Mouse (Mus musculus) heart, adult 2 months (tissue): ENCODE data around the gene Cldn5. TPM values are rescaled to one million over a fixed set of nuclear protein-coding genes. Genes with fewer than 3 reads are reported as not detected.

Experiments
- DNase-seq, 2 experiments: peaks; one replicate each; pipeline ENCODE4 v3.0.0; 2021
- H3K27ac ChIP-seq: fragments of 200-600 bp; 2 replicates; pipeline ENCODE4 v1.8.1; 2022
- H3K27me3 ChIP-seq: fragments of 200-500 bp; 2 replicates; pipeline ENCODE4 v1.6.1; 2012; ENCODE audit warnings: mild to moderate bottlenecking, low read length, inconsistent platforms, mixed read lengths; ENCODE audit not compliant: control insufficient read depth, insufficient read depth
- H3K36me3 ChIP-seq: fragments of 200-500 bp; 2 replicates; pipeline ENCODE4 v1.6.1; 2012; ENCODE audit warnings: low read length, inconsistent platforms; ENCODE audit not compliant: control insufficient read depth, insufficient read depth
- H3K4me1 ChIP-seq: fragments of 200-500 bp; 2 replicates; pipeline ENCODE4 v1.6.1; 2011; ENCODE audit warnings: low read length; ENCODE audit not compliant: control insufficient read depth, insufficient read depth
- H3K4me3 ChIP-seq: fragments of 200-600 bp; 2 replicates; pipeline ENCODE4 v1.8.1; 2022
- H3K79me2 ChIP-seq: fragments of 200-500 bp; replicated peaks from 2 replicates; pipeline ENCODE4 v1.6.1; 2012; ENCODE audit warnings: mild to moderate bottlenecking, inconsistent platforms, low read length, moderate library complexity, mixed read lengths; ENCODE audit not compliant: control insufficient read depth, insufficient read depth
- H3K9ac ChIP-seq: fragments of 200-500 bp; 2 replicates; pipeline ENCODE4 v1.6.1; 2012; ENCODE audit warnings: low read depth, mild to moderate bottlenecking, control low read depth, inconsistent platforms, low read length, mixed read lengths
- CTCF ChIP-seq: fragments of 200-600 bp; IDR thresholded peaks from 2 replicates; pipeline ENCODE4 v1.8.1; 2022; ENCODE audit warnings: antibody characterized with exemption, mild to moderate bottlenecking, moderate library complexity
- EP300 ChIP-seq: fragments of 200-500 bp; IDR thresholded peaks from 2 replicates; pipeline ENCODE4 v1.6.1; 2011; ENCODE audit warnings: low read depth, low read length, control low read depth; ENCODE audit not compliant: insufficient read depth
- POLR2A ChIP-seq: fragments of 200-500 bp; IDR thresholded peaks from 2 replicates; pipeline ENCODE4 v1.6.1; 2011; ENCODE audit warnings: mild to moderate bottlenecking, low read depth, low read length, control low read depth; ENCODE audit not compliant: insufficient read depth
- WGBS: fragments of 180-500 bp; shearing (Covaris S2); methylation state at CpG from one replicate; pipeline ENCODE4 v1.1.7; 2018; 5-methylcytosine and 5-hydroxymethylcytosine counted together
- intact Hi-C: fragments of 180-260 bp; cut with DNase I; formaldehyde crosslinking; loops from one replicate; pipeline ENCODE4 v1.15.1; 2025
- polyA plus RNA-seq: library from polyadenylated mRNA; depleted of rRNA; stranded (reverse); fragments of >200 nt; gene quantifications from 2 replicates; pipeline ENCODE4 v1.2.3, GENCODE M21; 2012
- total RNA-seq, 2 experiments: library from RNA; stranded (reverse); gene quantifications; 2 replicates each; pipeline ENCODE4 v1.2.3; 2021

The Cldn5 gene
- total and polyA plus RNA-seq, 3 experiments, result 14.7 to 27.6 (median 19.5) TPM

DNA sequence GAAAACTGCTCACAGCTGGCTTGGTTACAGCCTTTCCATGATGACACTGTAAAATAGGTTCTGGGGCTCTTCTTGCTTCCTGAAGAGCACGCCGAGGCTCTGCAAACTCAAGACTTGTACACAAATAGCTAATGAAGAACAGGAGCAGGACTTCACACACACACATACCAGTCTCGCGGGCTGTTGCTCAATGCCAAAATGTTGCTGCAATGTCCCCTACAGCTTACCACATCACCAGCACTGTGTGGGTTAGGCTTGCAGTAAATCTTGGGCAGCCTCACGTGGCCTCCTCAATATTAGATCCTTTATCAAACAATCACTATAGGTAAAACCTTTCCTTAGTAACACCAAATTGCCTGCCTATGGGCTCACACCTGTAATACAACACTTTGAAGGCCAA, 32.4 kb downstream of the Cldn5 start:
- Histone ChIP-seq H3K4me1 (no peaks in the 10 kb centered on the region), H3K36me3 (no peaks in the 10 kb centered on the region), H3K4me3 (no peak overlapping the region), H3K27me3 (no peaks in the 10 kb centered on the region), H3K79me2 (peaks cover 2% of the 10 kb centered on the region; the same call in 1 of the 2 replicates), H3K9ac (no peak overlapping the region), H3K27ac (no peak overlapping the region)
- TF ChIP-seq POLR2A, result no peak
- no peak for TF ChIP-seq EP300
- TF ChIP-seq CTCF, result no peak
- WGBS, result 90% methylated on average over 5 of the region's 5 CpGs
- intact Hi-C loops, result no loop called here
- DNase-seq, result no peak

- Histone ChIP-seq H3K27me3 (no peaks in the 10 kb centered on the region), H3K27ac (peak overlapping the region; percentile 94), H3K79me2 (peaks cover 2% of the 10 kb centered on the region; the same call in 1 of the 2 replicates), H3K4me3 (peak overlapping the region; percentile 84), H3K9ac (no peak overlapping the region), H3K4me1 (no peaks in the 10 kb centered on the region), H3K36me3 (no peaks in the 10 kb centered on the region)
- TF ChIP-seq EP300 (no peak), POLR2A (no peak), CTCF (no peak)
- DNase-seq, result no peak
- intact Hi-C loops, result loop anchor here (2.0 to 10.0 kb wide), 4 partner anchors 66 to 566 kb away; partner anchors contain the start of genes Gm49601, Gnb1l, Hira and Mrpl40
- WGBS, result 5% methylated on average over 5 of the region's 5 CpGs
These were observed 34.4 kb downstream of the Cldn5 start for GRCm38 (mm10) chr16:18811032-18811431.

- peak; percentile 90 to 91 for DNase-seq
- Histone ChIP-seq H3K36me3 (no peaks in the 10 kb centered on the region), H3K79me2 (peaks cover 2% of the 10 kb centered on the region; the same call in 1 of the 2 replicates), H3K27me3 (no peaks in the 10 kb centered on the region), H3K4me3 (peak within 1 kb of the TSS; percentile 84), H3K4me1 (no peaks in the 10 kb centered on the region), H3K27ac (peak within 1 kb of the TSS; percentile 94), H3K9ac (peak within 1 kb of the TSS; percentile 87)
- under 1% methylated on average over 42 of the region's 42 CpGs for WGBS
- TF ChIP-seq EP300, result 0 out of 2 replicates have a peak, but pooled peaks have one; percentile 10
- TF ChIP-seq POLR2A, result peak; percentile 73; the same call in 1 of the 2 replicates
- 0 out of 2 replicates have a peak, but pooled peaks have one; percentile 13 for TF ChIP-seq CTCF
- intact Hi-C loops, result loop anchor here (2.0 to 10.0 kb wide), 4 partner anchors 65 to 567 kb away; partner anchors contain the start of genes Gm49601, Gnb1l, Hira and Mrpl40
These were observed 35.1 kb downstream of the Cldn5 start, which contains the start of the genes Ufd1 and Cdc45 for GRCm38 (mm10) chr16:18811468-18812384. TSS of gene Ufd1 (plus strand) at chr16:18811779. TSS of gene Cdc45 (minus strand) at chr16:18811987.

DNA sequence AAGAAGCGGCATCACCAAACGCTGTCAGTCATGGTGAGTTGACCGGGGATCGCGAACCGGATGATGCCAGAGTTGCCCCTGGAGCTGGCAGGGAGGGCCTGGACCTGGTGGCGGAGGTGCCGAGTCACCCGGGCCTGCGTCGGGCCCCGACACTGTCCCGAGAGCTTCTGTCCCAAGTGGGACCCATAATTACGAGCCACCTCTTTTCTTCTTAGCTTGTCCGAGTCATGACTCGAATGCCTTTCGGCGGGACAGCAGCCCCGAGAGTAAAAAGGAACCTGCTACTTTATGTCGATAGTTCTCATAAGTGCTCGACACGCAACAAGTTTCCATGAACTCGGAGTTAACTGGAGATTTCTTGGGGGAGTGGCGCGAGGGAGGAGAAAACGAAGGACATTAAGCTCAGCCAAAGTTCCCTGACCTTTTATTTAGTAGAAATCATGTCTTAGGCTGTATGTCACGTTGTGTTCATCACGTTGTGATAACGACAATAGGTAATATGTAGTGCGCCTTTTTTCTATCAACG, 35.8 kb downstream of the Cldn5 start:
- H3K4me1 ChIP-seq, result no peaks in the 10 kb centered on the region
- H3K27me3 ChIP-seq, result no peaks in the 10 kb centered on the region
- WGBS, result under 1% methylated on average over 31 of the region's 31 CpGs
- peak overlapping the region; percentile 87 for H3K9ac ChIP-seq
- no peak for DNase-seq
- TF ChIP-seq POLR2A, result no peak; the same call in 1 of the 2 replicates
- 0 out of 2 replicates have a peak, but pooled peaks have one; percentile 2 for TF ChIP-seq CTCF
- no peak for TF ChIP-seq EP300
- intact Hi-C loops, result loop anchor here (5.0 to 10.0 kb wide), 3 partner anchors 185 to 568 kb away; partner anchors contain the start of genes Gm49601, Gnb1l, Ranbp1 and Rtl10
- peak overlapping the region; percentile 94 for H3K27ac ChIP-seq
- peaks cover 2% of the 10 kb centered on the region; the same call in 1 of the 2 replicates for H3K79me2 ChIP-seq
- peak overlapping the region; percentile 84 for H3K4me3 ChIP-seq
- no peaks in the 10 kb centered on the region for H3K36me3 ChIP-seq

- TF ChIP-seq EP300, result no peak
- no peak for TF ChIP-seq POLR2A
- no peak for TF ChIP-seq CTCF
- Histone ChIP-seq H3K27ac (no peak overlapping the region), H3K27me3 (no peaks in the 10 kb centered on the region), H3K36me3 (peaks cover 4% of the 10 kb centered on the region), H3K4me1 (no peaks in the 10 kb centered on the region), H3K79me2 (no peaks in the 10 kb centered on the region), H3K9ac (no peak overlapping the region), H3K4me3 (no peak overlapping the region)
- 39% methylated on average over 1 of the region's 1 CpGs for WGBS
- intact Hi-C loops, result no loop called here
- no peak for DNase-seq
These were observed 45.7 kb downstream of the Cldn5 start for GRCm38 (mm10) chr16:18822356-18822755.
